Mouse (Mus musculus) embryonic facial prominence, embryonic 12.5 days (tissue): ENCODE measurements around the gene Dnase1l1. TPM values are rescaled to one million over a fixed set of nuclear protein-coding genes. Genes with fewer than 3 reads are reported as not detected.

Experiments
- ATAC-seq: fragments of 200-750 bp; cut with Nextera tagmentation; 2 replicates; pipeline ENCODE4 v1.8.0; 2017; ENCODE audit not compliant: insufficient number of reproducible peaks, insufficient read depth, low FRiP score, low TSS enrichment
- H3K27ac ChIP-seq: fragments of 300-500 bp; sonication (generic); 2 replicates; pipeline ENCODE4 v1.5.1; 2016; ENCODE audit warnings: mild to moderate bottlenecking
- H3K27me3 ChIP-seq: fragments of 300-500 bp; sonication (generic); 2 replicates; pipeline ENCODE4 v1.6.1; 2016; ENCODE audit warnings: mild to moderate bottlenecking, moderate library complexity
- H3K36me3 ChIP-seq: fragments of 300-500 bp; sonication (generic); 2 replicates; pipeline ENCODE4 v1.6.1; 2016; ENCODE audit warnings: mild to moderate bottlenecking
- H3K4me1 ChIP-seq: fragments of 300-500 bp; sonication (generic); 2 replicates; pipeline ENCODE4 v1.6.1; 2016
- H3K4me2 ChIP-seq: fragments of 300-500 bp; sonication (generic); replicated peaks from 2 replicates; pipeline ENCODE4 v1.6.1; 2016; ENCODE audit warnings: mild to moderate bottlenecking, moderate library complexity
- H3K4me3 ChIP-seq: fragments of 300-500 bp; sonication (generic); 2 replicates; pipeline ENCODE4 v1.5.1; 2016; ENCODE audit warnings: mild to moderate bottlenecking
- H3K9ac ChIP-seq: fragments of 300-500 bp; sonication (generic); 2 replicates; pipeline ENCODE4 v1.6.1; 2016; ENCODE audit warnings: mild to moderate bottlenecking, moderate library complexity
- H3K9me3 ChIP-seq: fragments of 300-500 bp; sonication (generic); 2 replicates; pipeline ENCODE4 v1.6.1; 2016; ENCODE audit warnings: mild to moderate bottlenecking, moderate library complexity
- WGBS: fragments of 180-500 bp; shearing (Covaris S2); methylation state at CpG from one replicate; pipeline ENCODE4 v1.1.7; 2016; 5-methylcytosine and 5-hydroxymethylcytosine counted together
- microRNA-seq: library from miRNA; unstranded; fragments of <30 nt; microRNA quantifications from one replicate; pipeline ENCODE4, GENCODE M21; 2017
- polyA plus RNA-seq: library from polyadenylated mRNA; unstranded; fragments of >200 nt; fragmentation: Nextera tagmentation; extraction: Ambion mirVana; gene quantifications from 2 replicates; pipeline ENCODE4 v1.2.1, GENCODE M21; 2016

The Dnase1l1 gene
- polyA plus RNA-seq, 1 experiment from 2014 or later = 9.6 TPM

DNA sequence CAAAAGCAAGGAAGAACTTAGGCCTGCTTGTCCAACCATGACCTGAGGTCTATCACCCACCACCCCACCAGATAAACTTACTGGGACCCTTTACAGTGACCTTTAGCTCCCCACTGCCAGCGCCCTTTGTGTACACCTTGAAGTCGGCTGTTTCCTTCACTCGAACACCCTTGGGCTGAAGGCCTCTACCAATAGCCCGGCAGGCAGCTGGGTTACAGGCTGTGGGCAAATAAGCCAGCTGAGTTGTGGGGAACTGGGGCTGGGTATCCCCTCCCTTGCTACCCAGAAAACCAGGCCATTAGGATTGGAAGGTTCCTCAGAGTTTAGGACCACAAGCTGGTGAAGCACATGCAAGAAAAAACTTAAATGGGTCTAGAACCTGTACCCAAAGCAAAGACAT lies 41.8 kb downstream of the Dnase1l1 start:
- peaks cover 8% of the 10 kb centered on the region; the same call in 1 of the 2 replicates for H3K4me1 ChIP-seq
- H3K4me3 ChIP-seq = no peak overlapping the region
- ATAC-seq = no peak
- no peak overlapping the region for H3K4me2 ChIP-seq
- peaks cover 69% of the 10 kb centered on the region for H3K36me3 ChIP-seq
- no peak overlapping the region for H3K27ac ChIP-seq
- H3K27me3 ChIP-seq = no peaks in the 10 kb centered on the region
- H3K9ac ChIP-seq = no peak overlapping the region
- 95% methylated on average over 4 of the region's 4 CpGs for WGBS
- H3K9me3 ChIP-seq = no peaks in the 10 kb centered on the region

DNA sequence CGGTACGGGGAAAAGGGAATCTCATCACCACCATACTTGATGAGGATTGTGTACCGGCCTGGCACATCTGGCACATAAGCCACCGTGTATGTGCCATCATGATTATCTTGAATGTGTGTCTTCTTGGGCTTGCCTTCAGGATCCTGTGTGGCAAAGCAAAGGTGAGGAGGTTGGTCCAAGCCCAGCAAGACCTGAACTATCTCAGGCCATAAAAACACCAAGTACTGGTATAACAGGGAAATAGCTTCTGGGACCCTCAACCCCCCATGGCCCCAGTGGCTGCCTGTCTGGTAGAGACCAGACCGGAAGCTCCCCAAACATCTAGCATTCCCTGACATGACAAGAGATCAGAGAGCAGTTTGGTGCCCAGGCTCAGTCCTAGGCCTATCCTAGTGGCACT lies 48.9 kb downstream of the Dnase1l1 start:
- H3K27ac ChIP-seq = no peak overlapping the region
- 91% methylated on average over 5 of the region's 5 CpGs for WGBS
- H3K4me2 ChIP-seq = no peak overlapping the region
- peaks cover 93% of the 10 kb centered on the region for H3K36me3 ChIP-seq
- ATAC-seq = no peak
- H3K9me3 ChIP-seq = no peaks in the 10 kb centered on the region
- no peak overlapping the region for H3K9ac ChIP-seq
- H3K4me3 ChIP-seq = no peak overlapping the region
- H3K27me3 ChIP-seq = no peaks in the 10 kb centered on the region
- H3K4me1 ChIP-seq = no peaks in the 10 kb centered on the region

DNA sequence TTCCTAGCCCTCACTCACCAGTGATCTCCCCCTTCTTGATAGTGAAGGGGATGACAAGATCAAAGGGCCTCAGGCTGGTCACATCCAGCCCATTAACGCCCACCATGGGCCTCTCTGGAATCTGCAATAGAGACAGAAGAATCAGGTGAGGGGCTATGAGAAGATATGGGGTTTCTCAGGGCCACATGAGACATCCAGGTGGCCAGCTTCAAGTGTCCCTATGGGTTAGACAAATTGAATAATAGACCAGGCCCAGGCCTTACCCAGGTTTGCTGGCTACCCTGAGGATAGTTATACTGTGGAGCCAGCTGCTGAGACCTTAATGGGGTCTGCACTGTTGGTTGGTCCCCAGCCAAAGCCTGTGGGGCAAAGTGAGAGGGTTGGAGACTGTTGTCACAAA lies 52.1 kb downstream of the Dnase1l1 start:
- Histone ChIP-seq H3K4me1 (no peaks in the 10 kb centered on the region), H3K27ac (no peak overlapping the region), H3K4me3 (no peak overlapping the region), H3K27me3 (no peaks in the 10 kb centered on the region), H3K4me2 (no peak overlapping the region), H3K36me3 (peaks cover 94% of the 10 kb centered on the region), H3K9me3 (no peaks in the 10 kb centered on the region), H3K9ac (no peak overlapping the region)
- WGBS = 71% methylated on average over 1 of the region's 1 CpGs
- ATAC-seq = no peak

Small RNAs within 50 kb of the gene (microRNA-seq; reads per million reads assigned to microRNA genes)
- gene Mir7091 (0.73 reads per million), gene Mir7092 (not detected)

Other genes with a start within 250 kb of the Dnase1l1 start
- gene Opn1mw, start 154.9 kb downstream of the Dnase1l1 start, polyA plus RNA-seq = not detected in 2 replicates
- gene Mecp2, start 147.0 kb downstream of the Dnase1l1 start, polyA plus RNA-seq = 14.8 and 15.6 TPM in 2 replicates
- gene Tex28, start 114.5 kb downstream of the Dnase1l1 start, polyA plus RNA-seq = not detected in 2 replicates
- gene Tktl1, start 105.1 kb downstream of the Dnase1l1 start, polyA plus RNA-seq = 0.08 TPM in 1 of 2 replicates, not detected in the other
- gene Flna, start 32.5 kb downstream of the Dnase1l1 start, polyA plus RNA-seq = 359 and 360 TPM in 2 replicates
- gene Emd, start 27.6 kb downstream of the Dnase1l1 start, polyA plus RNA-seq = 21.9 and 24.4 TPM in 2 replicates
- 745 and 775 TPM in 2 replicates for gene Rpl10, start 11.5 kb downstream of the Dnase1l1 start, polyA plus RNA-seq
- 84.4 and 85.7 TPM in 2 replicates for gene Taz, start 425 bp downstream of the Dnase1l1 start, polyA plus RNA-seq
- 114 and 120 TPM in 2 replicates for gene Atp6ap1, start 14.8 kb upstream of the Dnase1l1 start, polyA plus RNA-seq
- 305 and 323 TPM in 2 replicates for gene Gdi1, start 22.7 kb upstream of the Dnase1l1 start, polyA plus RNA-seq
- 66.3 and 68.5 TPM in 2 replicates for gene Fam50a, start 30.7 kb upstream of the Dnase1l1 start, polyA plus RNA-seq
- gene Plxna3, start 46.7 kb upstream of the Dnase1l1 start, polyA plus RNA-seq = 25.1 and 31.1 TPM in 2 replicates
- 114 and 122 TPM in 2 replicates for gene Lage3, start 71.3 kb upstream of the Dnase1l1 start, polyA plus RNA-seq
- gene Ubl4a, start 90.9 kb upstream of the Dnase1l1 start, polyA plus RNA-seq = 62.1 and 62.2 TPM in 2 replicates
- 16.4 and 18.2 TPM in 2 replicates for gene Slc10a3, start 91.0 kb upstream of the Dnase1l1 start, polyA plus RNA-seq
- 34.2 and 34.3 TPM in 2 replicates for gene Fam3a, start 110.9 kb upstream of the Dnase1l1 start, polyA plus RNA-seq
- gene Ikbkg, start 111.0 kb upstream of the Dnase1l1 start, polyA plus RNA-seq = 19.4 and 20.0 TPM in 2 replicates
- 47.6 and 51.3 TPM in 2 replicates for gene G6pdx, start 146.9 kb upstream of the Dnase1l1 start, polyA plus RNA-seq
- gene Gm6880, start 199.1 kb upstream of the Dnase1l1 start, polyA plus RNA-seq = not detected in 2 replicates